Mouse (Mus musculus) MEL (cell line): Measurements from ENCODE around the gene Tmem220. TPM values are rescaled to one million over a fixed set of nuclear protein-coding genes. Genes with fewer than 3 reads are reported as not detected.

ENCODE experiments used
- DNase-seq: peaks from one replicate; pipeline ENCODE4 v3.0.0; 2011; ENCODE audit warnings: low read depth, low spot score
- H3K27ac ChIP-seq: 2 replicates; pipeline ENCODE4 v1.5.1; 2012; ENCODE audit warnings: low read depth, mild to moderate bottlenecking, control low read depth, low read length, moderate library complexity; ENCODE audit not compliant: control insufficient read depth
- H3K27me3 ChIP-seq, 2 experiments: fragments of 150-350 bp in 1 of 2; sonication (generic) in 1 of 2; 2 replicates each; pipeline ENCODE4 v1.6.1; 2012; ENCODE audit warnings: low read length in 2 of 2, mild to moderate bottlenecking in 2 of 2, improper control_type of control experiment in 1 of 2, moderate library complexity in 1 of 2; ENCODE audit not compliant: insufficient read depth in 2 of 2, control insufficient read depth in 1 of 2
- H3K36me3 ChIP-seq, 2 experiments: 2 replicates each; pipeline ENCODE4 v1.6.1; 2012 to 2014; ENCODE audit warnings: low read length in 2 of 2, improper control_type of control experiment in 1 of 2, inconsistent platforms in 1 of 2, mild to moderate bottlenecking in 1 of 2; ENCODE audit not compliant: insufficient read depth in 2 of 2, control insufficient read depth in 1 of 2
- H3K4me1 ChIP-seq, 2 experiments: fragments of 150-350 bp in 1 of 2; sonication (generic) in 1 of 2; 2 replicates each; pipeline ENCODE4 v1.6.1; 2012; ENCODE audit warnings: low read length in 2 of 2, improper control_type of control experiment in 1 of 2, mild to moderate bottlenecking in 1 of 2; ENCODE audit not compliant: insufficient read depth in 2 of 2, control insufficient read depth in 1 of 2
- H3K4me3 ChIP-seq, 2 experiments: fragments of 150-350 bp in 1 of 2; sonication (generic) in 1 of 2; 2 replicates each; pipeline ENCODE4 v1.5.1; 2012; ENCODE audit warnings: low read depth in 2 of 2, low read length in 2 of 2, mild to moderate bottlenecking in 2 of 2, moderate library complexity in 2 of 2, control low read depth in 1 of 2, improper control_type of control experiment in 1 of 2; ENCODE audit not compliant: control insufficient read depth in 1 of 2, insufficient read depth in 1 of 2
- H3K79me2 ChIP-seq: 2 replicates; pipeline ENCODE4 v1.6.1; 2012; ENCODE audit warnings: mild to moderate bottlenecking, low read length, moderate library complexity; ENCODE audit not compliant: control insufficient read depth, poor library complexity, insufficient read depth
- H3K9ac ChIP-seq: 2 replicates; pipeline ENCODE4 v1.6.1; 2012; ENCODE audit warnings: low read depth, mild to moderate bottlenecking, control low read depth, low read length, moderate library complexity; ENCODE audit not compliant: control insufficient read depth, poor library complexity, severe bottlenecking
- H3K9me3 ChIP-seq: fragments of 150-350 bp; sonication (generic); replicated peaks from 2 replicates; pipeline ENCODE4 v1.6.1; 2012; ENCODE audit warnings: mild to moderate bottlenecking, low read length, improper control_type of control experiment, moderate library complexity; ENCODE audit not compliant: insufficient read depth
- CHD1 ChIP-seq: IDR thresholded peaks from 2 replicates; pipeline ENCODE4 v1.6.1; 2012; ENCODE audit warnings: low read depth, mild to moderate bottlenecking, inconsistent platforms, low read length, improper control_type of control experiment
- E2F4 ChIP-seq: IDR thresholded peaks from 2 replicates; pipeline ENCODE4 v1.6.1; 2011; ENCODE audit warnings: low read depth, low read length, improper control_type of control experiment, borderline replicate concordance
- ETS1 ChIP-seq: IDR thresholded peaks from 2 replicates; pipeline ENCODE4 v1.6.1; 2012; ENCODE audit warnings: low read depth, mild to moderate bottlenecking, inconsistent platforms, low read length, improper control_type of control experiment, moderate library complexity
- GATA1 ChIP-seq: IDR thresholded peaks from 2 replicates; pipeline ENCODE4 v1.6.1; 2011; ENCODE audit warnings: low read depth, low read length, improper control_type of control experiment
- HCFC1 ChIP-seq: IDR thresholded peaks from 2 replicates; pipeline ENCODE4 v1.6.1; 2012; ENCODE audit warnings: low read depth, mild to moderate bottlenecking, inconsistent platforms, low read length, improper control_type of control experiment, moderate library complexity
- JUND ChIP-seq: IDR thresholded peaks from 2 replicates; pipeline ENCODE4 v1.6.1; 2011; ENCODE audit warnings: low read depth, mild to moderate bottlenecking, improper control_type of control experiment, low read length
- KAT2A ChIP-seq: conservative IDR thresholded peaks from 2 replicates; pipeline ENCODE4 v1.6.1; 2012; ENCODE audit warnings: low read depth, low read length, improper control_type of control experiment, inconsistent platforms
- MAFK ChIP-seq: IDR thresholded peaks from 2 replicates; pipeline ENCODE4 v1.6.1; 2011; ENCODE audit warnings: low read depth, mild to moderate bottlenecking, low read length, improper control_type of control experiment, borderline replicate concordance
- MAX ChIP-seq: IDR thresholded peaks from 2 replicates; pipeline ENCODE4 v1.6.1; 2011; ENCODE audit warnings: low read length, improper control_type of control experiment
- MAZ ChIP-seq: IDR thresholded peaks from 2 replicates; pipeline ENCODE4 v1.6.1; 2012; ENCODE audit warnings: low read depth, mild to moderate bottlenecking, inconsistent platforms, low read length, improper control_type of control experiment
- MXI1 ChIP-seq: IDR thresholded peaks from 2 replicates; pipeline ENCODE4 v1.6.1; 2011; ENCODE audit warnings: mild to moderate bottlenecking, low read depth, low read length, improper control_type of control experiment
- MYB ChIP-seq: IDR thresholded peaks from 2 replicates; pipeline ENCODE4 v1.6.1; 2011; ENCODE audit warnings: mild to moderate bottlenecking, low read depth, low read length, improper control_type of control experiment
- NRF1 ChIP-seq: IDR thresholded peaks from 2 replicates; pipeline ENCODE4 v1.6.1; 2014; ENCODE audit warnings: low read depth, mild to moderate bottlenecking, inconsistent platforms, low read length, improper control_type of control experiment, moderate library complexity; ENCODE audit not compliant: poor library complexity, insufficient read depth, severe bottlenecking
- RAD21 ChIP-seq: IDR thresholded peaks from 2 replicates; pipeline ENCODE4 v1.6.1; 2011; ENCODE audit warnings: mild to moderate bottlenecking, low read depth, low read length, improper control_type of control experiment
- SIN3A ChIP-seq: IDR thresholded peaks from 2 replicates; pipeline ENCODE4 v1.6.1; 2012; ENCODE audit warnings: low read length, improper control_type of control experiment, inconsistent platforms
- SMC3 ChIP-seq: IDR thresholded peaks from 2 replicates; pipeline ENCODE4 v1.6.1; 2011; ENCODE audit warnings: low read depth, low read length, improper control_type of control experiment
- TBP ChIP-seq: IDR thresholded peaks from 2 replicates; pipeline ENCODE4 v1.8.0; 2011; ENCODE audit warnings: low read depth, low read length, improper control_type of control experiment
- TCF12 ChIP-seq: IDR thresholded peaks from 2 replicates; pipeline ENCODE4 v1.6.1; 2014; ENCODE audit warnings: low read depth, mild to moderate bottlenecking, inconsistent platforms, low read length, improper control_type of control experiment, moderate library complexity
- ZKSCAN1 ChIP-seq: IDR thresholded peaks from 2 replicates; pipeline ENCODE4 v1.6.1; 2012; ENCODE audit warnings: low read depth, mild to moderate bottlenecking, inconsistent platforms, low read length, improper control_type of control experiment, moderate library complexity
- ZMIZ1 ChIP-seq: IDR thresholded peaks from 2 replicates; pipeline ENCODE4 v1.6.1; 2012; ENCODE audit warnings: low read depth, mild to moderate bottlenecking, inconsistent platforms, low read length, improper control_type of control experiment, moderate library complexity
- ZNF384 ChIP-seq: IDR thresholded peaks from 2 replicates; pipeline ENCODE4 v1.6.1; 2012; ENCODE audit warnings: low read depth, mild to moderate bottlenecking, inconsistent platforms, low read length, improper control_type of control experiment
- polyA plus RNA-seq, 2 experiments: library from polyadenylated mRNA; stranded (reverse) in 1 of 2; unstranded in 1 of 2; fragments of >175 nt in 1 of 2; fragments of >200 nt in 1 of 2; gene quantifications; 2 replicates each; pipeline versions ENCODE4 v1.2.1 to v1.2.4; 2012; ENCODE audit warnings: low replicate concordance in 2 of 2, low read depth in 1 of 2; ENCODE audit not compliant: insufficient read length in 2 of 2, insufficient read depth in 1 of 2, missing spikeins in 1 of 2
- total RNA-seq: library from RNA; depleted of rRNA; stranded (reverse); fragments of 300-350 nt; gene quantifications from 2 replicates; pipeline ENCODE4 v1.2.3, GENCODE M21; 2012

Gene Tmem220
- total and polyA plus RNA-seq, 3 experiments = 0.35 to 0.99 TPM; not detected in 1

DNA sequence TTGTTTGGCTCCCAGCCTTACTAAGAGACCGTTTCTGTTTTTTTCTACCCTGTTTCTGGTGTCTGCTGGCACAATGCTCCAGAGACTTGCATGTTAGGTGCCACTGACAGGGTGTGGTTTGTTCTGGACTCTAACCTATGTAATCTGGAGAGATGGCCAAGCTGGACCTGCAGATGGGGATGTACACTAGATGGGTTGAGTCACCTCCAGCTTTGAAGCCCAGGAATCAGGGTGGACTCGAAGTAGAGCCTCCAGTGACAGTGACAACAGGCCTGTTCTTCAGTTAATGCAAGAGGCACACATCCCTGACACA is 6.6 kb downstream of the Tmem220 start:
- no peaks in the 10 kb centered on the region for H3K79me2 ChIP-seq
- H3K4me1 ChIP-seq = no peaks in the 10 kb centered on the region
- no peak overlapping the region for H3K9ac ChIP-seq
- TF ChIP-seq ZNF384 (no peak), JUND (no peak), SMC3 (no peak), MAZ (no peak), TBP (no peak), NRF1 (no peak), RAD21 (no peak), HCFC1 (no peak), ZKSCAN1 (no peak), KAT2A (no peak), CHD1 (no peak), MAX (no peak), GATA1 (no peak), MXI1 (no peak), MAFK (no peak), TCF12 (no peak), E2F4 (no peak), MYB (no peak)
- no peaks in the 10 kb centered on the region for H3K27me3 ChIP-seq
- DNase-seq = no peak
- H3K9me3 ChIP-seq = no peaks in the 10 kb centered on the region
- no peak overlapping the region for H3K4me3 ChIP-seq
- no peak overlapping the region for H3K27ac ChIP-seq
- no peaks in the 10 kb centered on the region for H3K36me3 ChIP-seq

DNA sequence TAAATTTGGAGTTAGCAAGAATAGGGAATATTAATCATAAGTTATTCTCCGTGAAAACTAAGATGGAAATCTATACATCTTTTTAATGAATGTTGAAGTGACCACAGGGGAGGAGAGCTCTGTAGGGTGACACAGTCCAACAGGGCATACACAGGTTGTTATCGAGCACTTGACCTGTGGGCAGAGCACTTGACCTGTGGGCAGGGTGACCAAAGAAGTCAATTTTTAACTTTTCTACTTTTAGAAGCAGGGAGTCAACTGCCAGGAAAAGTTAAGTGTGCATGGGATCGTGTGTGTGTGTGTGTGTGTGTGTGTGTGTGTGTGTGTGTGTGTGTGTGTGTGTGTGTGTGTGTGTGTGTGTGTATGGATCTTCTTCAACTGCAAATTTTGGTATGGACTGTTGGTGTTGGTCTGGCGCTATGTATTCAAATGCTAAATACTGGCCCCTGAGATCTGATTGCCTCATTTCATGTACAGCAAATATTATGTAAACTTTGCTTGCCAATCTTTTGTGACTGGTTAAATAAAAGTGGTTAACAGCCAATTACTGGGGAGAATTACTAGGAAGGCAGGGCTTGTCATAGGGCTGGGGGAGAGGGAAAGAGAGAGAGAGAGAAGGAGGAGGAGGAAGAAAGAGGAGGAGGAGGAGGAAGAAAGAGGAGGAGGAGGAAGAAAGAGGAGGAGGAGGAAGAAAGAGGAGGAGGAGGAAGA is 10.0 kb downstream of the Tmem220 start:
- Histone ChIP-seq H3K36me3 (0 out of 4 replicates have a peak, but pooled peaks cover 0 to 1% of the 10 kb centered on the region in 2 experiments), H3K79me2 (no peaks in the 10 kb centered on the region), H3K4me3 (no peak overlapping the region), H3K9me3 (no peaks in the 10 kb centered on the region), H3K9ac (no peak overlapping the region), H3K27me3 (no peaks in the 10 kb centered on the region), H3K27ac (no peak overlapping the region), H3K4me1 (no peaks in the 10 kb centered on the region)
- TF ChIP-seq CHD1 = no peak
- no peak for TF ChIP-seq ZMIZ1
- TF ChIP-seq MAFK = no peak
- no peak for TF ChIP-seq SIN3A
- TF ChIP-seq ZKSCAN1 = no peak
- no peak for TF ChIP-seq ETS1
- DNase-seq = no peak
